Mouse (Mus musculus): ENCODE measurements around the gene Map7d1. TPM values are rescaled to one million over a fixed set of nuclear protein-coding genes. Genes with fewer than 3 reads are reported as not detected.
"Not testable (repeated sequence)": the region's sequence is repeated elsewhere in the genome, so short reads cannot be mapped to it uniquely, and the experiment has no call there.

Map7d1 gene
- total RNA-seq, 2 experiments from 2014 or later: 245 to 249 TPM

DNA sequence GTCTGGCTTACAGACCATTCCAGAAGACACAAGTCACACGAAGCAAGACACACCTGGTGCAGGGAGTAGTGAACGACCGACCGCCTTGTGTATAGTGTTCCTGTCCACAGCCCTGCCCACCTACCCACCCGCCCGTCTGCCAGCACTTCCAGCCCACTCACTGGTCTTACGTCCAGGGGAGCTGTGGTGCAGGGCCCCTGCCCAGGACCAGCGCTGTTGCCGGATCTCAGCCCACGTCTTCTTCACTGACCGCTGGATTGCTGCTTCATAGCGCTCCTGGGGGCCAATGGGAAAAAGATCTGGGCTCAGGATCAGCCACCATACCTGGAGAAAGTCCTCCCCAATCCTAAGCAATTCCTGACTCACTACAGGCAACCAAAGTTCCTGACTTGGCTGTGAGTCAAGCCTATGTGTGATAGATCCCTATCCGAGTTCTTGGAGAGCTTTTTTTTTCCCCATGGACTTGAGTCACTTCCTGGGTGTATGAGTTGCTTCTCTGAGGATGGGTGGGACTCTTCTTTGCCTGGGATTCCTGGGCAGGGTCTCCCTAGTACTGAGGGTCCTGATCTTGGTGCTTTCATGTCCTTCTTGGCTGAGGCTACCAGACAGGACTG, 16.2 kb downstream of the Map7d1 start:
- no peak for DNase-seq

- DNase-seq: no peak
Measured at GRCm38 (mm10) chr4:126237721-126238242, 18.4 kb downstream of the Map7d1 start.

DNA sequence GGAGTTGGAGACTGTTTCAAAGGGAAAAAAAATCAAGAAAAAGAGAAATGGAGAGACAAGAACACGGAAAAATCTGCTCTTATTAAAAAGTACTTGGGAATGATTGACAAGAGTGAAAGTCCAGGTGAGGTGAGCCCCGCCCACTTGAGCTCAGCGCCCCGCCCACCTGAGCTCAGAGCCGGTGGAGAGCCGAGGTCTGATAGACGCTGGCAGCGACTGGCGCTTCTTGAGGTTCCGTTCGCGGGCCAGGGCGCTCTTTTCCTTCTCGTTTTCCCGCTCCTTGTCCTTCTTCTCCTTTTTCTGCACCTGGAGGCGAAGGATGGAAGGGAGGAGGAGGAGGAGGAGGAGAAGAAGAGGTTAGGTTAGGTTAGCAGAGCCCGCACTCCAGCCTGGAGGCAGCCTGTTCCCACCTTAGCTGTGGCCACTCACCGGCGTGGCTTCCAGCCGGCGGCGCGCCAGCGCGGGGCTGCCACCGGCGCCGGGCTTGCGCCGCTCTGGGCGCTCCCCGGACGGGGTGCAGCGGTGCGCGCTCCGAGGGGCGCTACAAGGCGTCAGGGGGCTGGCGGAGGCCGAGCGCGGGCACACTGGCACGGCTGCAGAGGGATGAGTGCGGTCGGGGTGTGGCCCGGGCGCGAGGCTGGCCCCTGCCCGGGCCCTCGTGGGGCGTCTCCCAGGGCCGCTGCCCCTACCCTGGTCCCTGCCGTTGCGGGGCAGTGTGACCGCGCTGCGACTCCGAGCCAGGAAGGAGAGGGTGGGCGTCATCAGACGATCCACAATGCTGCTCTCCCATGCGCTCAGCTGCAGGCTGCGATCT, 19.5 kb downstream of the Map7d1 start:
- DNase-seq: no peak

GRCm38 (mm10) chr4:126235191-126235590, 21.0 kb downstream of the Map7d1 start:
- DNase-seq: no peak

GRCm38 (mm10) chr4:126234496-126235175, 21.5 kb downstream of the Map7d1 start:
- DNase-seq: no peak

DNA sequence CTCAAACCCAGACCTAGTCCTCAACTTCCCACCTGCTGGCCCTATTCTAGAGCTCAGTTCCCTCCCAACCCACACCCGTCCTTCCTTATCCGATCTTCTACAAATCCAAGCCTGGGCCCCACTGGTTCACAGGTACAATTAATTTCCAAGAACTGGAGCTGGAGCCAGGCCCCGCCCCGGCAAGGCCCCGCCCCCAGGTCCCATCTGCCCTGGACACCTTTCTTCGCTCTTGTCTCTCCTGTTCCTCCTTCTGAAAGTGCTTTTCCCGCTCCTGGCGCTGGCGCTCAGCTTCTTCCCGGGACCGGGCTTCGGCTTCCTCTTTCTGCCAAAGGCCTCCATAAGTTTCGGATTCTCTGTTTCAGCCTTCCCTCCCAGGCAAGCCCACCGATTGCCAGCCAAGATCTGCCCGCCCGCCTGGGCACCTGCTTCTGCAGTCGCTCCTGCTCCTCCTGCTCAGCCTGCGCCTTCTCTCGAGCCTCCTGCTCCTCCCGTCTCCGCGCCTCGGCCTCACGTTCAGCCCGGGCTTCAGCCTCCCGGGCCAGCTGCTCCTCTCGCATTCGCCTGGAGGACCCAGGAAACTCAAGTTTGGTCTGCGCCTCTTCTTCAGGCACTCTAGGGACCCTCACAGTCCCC, 22.4 kb downstream of the Map7d1 start:
- DNase-seq: no peak

DNA sequence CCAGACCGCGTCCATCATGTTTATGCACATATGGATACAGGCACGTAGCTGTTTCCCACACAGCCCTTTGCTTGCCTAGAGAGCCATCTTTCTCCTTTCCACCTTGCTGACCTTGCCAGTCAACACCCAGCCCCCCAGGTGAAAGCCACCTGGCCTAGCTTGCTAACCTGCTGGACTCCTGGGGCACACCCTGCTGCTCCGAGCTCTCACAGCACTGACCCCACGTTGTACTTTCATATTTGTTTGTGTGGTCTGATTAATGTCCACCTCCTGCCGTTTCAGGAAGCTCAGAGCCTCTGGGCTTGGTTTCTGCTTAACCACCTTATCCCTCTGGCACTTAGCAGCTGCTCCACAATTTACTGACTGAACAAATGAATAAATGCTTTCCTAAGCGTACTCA, 26.2 kb downstream of the Map7d1 start:
- DNase-seq: no peak

DNA sequence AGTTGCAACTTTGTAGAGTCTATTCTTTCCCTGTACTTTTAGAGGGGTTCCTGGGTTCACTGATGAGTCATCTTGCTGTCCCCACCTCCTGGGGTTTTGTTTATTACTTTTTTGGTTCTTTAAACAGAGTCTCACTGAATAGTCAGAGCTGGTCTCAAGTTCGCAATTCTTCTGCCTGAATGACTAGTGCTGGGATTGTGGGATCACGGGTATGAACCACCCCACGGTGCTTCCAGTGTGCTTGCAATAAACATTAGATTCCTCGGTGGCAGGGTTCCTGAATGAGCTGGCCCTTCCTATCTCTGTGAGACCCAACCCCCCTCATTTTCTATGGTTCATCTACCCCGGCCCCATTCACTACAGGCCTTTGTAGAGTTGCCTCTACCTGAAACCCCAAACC, 28.0 kb downstream of the Map7d1 start:
- no peak for DNase-seq

DNA sequence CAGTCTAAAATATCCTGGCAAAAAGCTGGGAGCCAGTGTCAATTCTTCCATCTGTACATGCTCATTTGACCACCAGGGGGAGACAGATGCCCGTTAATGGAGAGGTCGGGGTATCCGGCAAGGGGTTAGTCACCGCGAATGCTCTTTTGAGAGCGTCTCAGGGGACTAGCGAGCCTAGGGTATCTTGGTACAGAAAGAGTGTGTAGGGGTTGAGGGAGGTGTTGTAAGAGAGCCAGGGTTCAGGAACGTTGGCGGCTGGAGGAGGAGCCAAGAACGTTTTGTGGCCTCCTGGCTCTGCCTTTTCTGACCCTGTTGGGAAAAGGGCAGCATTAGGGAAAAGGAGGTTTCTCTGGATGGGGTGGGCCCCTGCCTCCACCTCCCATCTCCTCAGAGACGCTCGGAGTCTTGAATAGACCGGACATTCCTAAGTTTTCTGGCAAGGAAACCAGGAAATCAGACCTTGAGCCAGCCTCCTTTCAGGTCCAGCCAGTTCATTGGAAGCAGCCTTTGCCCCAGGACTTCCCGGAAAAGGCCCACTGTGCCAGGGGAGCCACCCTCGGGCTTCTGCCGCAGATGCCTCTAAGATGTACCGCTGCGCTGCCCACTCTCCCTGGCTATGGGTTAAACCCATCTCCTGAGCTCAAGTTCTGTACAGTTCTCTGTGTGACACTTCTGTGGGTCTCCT, 28.9 kb downstream of the Map7d1 start:
- peak; percentile 78 to 87 for DNase-seq

- DNase-seq: no peak
Measured at GRCm38 (mm10) chr4:126226640-126227039, 29.5 kb downstream of the Map7d1 start.

GRCm38 (mm10) chr4:126222631-126223030, 33.5 kb downstream of the Map7d1 start:
- DNase-seq: no peak

- DNase-seq: no peak
Measured at GRCm38 (mm10) chr4:126220045-126220444, 36.1 kb downstream of the Map7d1 start.

DNA sequence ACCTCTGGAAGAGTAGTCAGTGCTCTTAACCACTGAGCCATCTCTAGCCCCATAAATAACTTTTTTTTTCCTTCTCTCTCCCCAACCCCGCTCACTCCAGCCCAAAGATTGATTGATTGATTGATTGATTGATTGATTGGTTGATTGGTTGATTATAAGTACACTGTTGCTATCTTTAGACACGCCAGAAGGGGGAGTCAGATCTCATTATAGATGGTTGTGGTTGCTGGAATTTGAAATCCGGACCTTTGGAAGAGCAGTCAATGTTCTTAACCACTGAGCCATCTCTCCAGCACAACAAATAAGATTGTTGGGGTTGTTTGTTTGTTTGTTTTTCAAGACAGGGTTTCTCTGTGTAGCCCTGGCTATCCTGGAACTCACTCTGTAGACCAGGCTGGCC, 36.6 kb downstream of the Map7d1 start:
- DNase-seq: not testable (repeated sequence)

DNA sequence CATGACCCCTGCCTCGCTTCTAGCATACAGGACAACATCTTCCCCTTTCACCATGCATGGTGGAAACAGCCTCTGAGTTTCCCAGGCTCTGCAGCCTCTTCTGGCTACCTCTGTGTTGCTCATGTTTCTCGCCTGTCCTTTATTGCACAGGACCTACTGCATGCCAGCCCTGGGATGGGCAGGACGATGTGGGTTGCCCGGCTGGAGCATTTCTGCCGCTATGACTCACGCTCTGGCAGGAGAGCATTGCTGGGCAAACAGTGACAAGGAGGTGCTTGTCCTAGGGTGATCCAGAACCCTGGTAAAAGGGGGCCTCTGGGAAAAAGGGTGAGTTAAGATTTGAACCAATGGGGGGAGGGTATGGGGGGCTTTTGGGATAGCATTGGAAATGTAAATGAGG, 38.4 kb downstream of the Map7d1 start:
- no peak for DNase-seq

DNA sequence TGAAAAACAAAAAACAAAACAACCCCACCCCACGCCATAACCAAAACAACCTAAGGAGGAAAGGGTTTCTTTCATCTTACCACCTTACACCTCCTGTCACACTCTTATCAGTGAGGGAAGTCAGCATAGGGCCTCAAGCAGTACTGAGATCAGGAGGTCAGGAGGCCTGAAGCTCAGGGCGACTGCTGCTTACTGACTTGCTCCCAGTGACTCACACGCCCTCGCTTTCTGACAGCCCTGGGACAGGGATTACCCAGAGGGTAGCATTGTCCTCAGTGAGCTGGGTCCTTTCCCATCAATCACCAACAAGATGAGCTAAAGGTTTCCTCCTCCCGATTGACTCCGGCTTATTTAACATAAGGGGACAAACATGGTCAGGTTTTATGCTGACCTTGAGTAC, 49.1 kb downstream of the Map7d1 start:
- DNase-seq: no peak

GRCm38 (mm10) chr4:126205386-126205785, 50.8 kb downstream of the Map7d1 start:
- DNase-seq: no peak

DNA sequence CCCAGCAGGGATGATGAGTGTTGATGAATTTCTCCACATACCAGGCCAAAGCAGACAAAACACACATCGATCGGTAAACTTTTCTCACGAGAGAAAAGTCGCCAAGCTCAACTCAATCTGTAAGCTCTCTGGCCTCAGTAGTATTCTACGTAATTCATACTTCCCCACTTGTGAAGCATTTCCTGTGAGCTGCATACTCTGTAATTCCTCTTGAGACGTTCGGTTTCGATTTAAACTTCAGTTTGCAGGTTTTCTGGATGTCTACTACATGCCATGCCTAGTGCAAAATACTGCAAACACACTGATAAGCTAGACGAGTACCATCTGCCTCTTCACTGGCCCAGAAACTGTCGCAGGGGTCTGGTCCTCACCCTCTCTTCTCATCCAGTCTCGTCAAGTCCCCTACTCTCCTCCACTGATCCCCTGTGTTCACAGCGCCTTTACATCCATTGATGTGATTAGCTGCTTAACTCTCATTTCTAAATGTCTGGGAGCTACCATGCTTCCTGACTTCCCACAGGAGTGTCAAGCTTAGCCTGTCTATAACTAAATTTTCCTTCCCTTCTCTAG, 51.4 kb downstream of the Map7d1 start:
- no peak for DNase-seq

DNA sequence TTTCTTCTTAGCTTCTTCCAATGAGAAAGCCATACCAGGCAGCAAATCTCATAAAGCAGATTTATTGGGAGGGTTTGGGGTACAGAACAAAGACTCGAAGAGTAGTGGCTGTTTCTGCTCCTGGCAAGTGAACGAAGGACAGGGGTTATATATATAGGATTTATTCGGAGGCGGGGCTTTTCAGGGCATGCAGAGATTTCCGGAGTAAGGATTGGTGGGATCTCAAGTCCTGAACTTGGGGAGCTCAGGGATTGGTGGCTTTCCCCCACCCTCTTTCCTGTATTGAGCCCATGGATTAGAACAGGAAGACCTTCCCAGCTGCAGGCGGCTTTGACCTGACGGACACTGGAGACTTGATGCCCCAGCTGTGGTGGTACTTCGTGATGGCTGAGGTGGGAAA, 52.1 kb downstream of the Map7d1 start:
- no peak for DNase-seq

- DNase-seq: no peak
Measured at GRCm38 (mm10) chr4:126203336-126203895, 52.7 kb downstream of the Map7d1 start.

- DNase-seq: peak; percentile 98 to 99
Measured at GRCm38 (mm10) chr4:126202303-126203181, 53.6 kb downstream of the Map7d1 start, which contains the start of gene Thrap3. Gene Thrap3 (minus strand): TSS chr4:126202760.

Data from layer of hippocampus, postnatal 36 days (tissue).